Mouse (Mus musculus) hindbrain, embryonic 16.5 days (tissue): ENCODE data around the gene Mc1r. TPM values are rescaled to one million over a fixed set of nuclear protein-coding genes. Genes with fewer than 3 reads are reported as not detected.
"Not testable (repeated sequence)": the region's sequence is repeated elsewhere in the genome, so short reads cannot be mapped to it uniquely, and the experiment has no call there.

Experiments
- ATAC-seq: fragments of 200-750 bp; cut with Nextera tagmentation; 2 replicates; pipeline ENCODE4 v1.8.0; 2017; ENCODE audit warnings: moderate TSS enrichment, moderate library complexity
- H3K27ac ChIP-seq: fragments of 300-500 bp; sonication (generic); 2 replicates; pipeline ENCODE4 v1.5.1; 2014; ENCODE audit warnings: low read depth, mild to moderate bottlenecking, control low read depth, low read length, moderate library complexity
- H3K27me3 ChIP-seq: fragments of 300-500 bp; sonication (generic); replicated peaks from 2 replicates; pipeline ENCODE4 v1.6.1; 2014; ENCODE audit warnings: low read length; ENCODE audit not compliant: control insufficient read depth, insufficient read depth
- H3K36me3 ChIP-seq: fragments of 300-500 bp; sonication (generic); 2 replicates; pipeline ENCODE4 v1.6.1; 2014; ENCODE audit warnings: mild to moderate bottlenecking, low read length, moderate library complexity, mixed read lengths; ENCODE audit not compliant: control insufficient read depth, insufficient read depth
- H3K4me1 ChIP-seq: fragments of 300-500 bp; sonication (generic); 2 replicates; pipeline ENCODE4 v1.6.1; 2014; ENCODE audit warnings: low read depth, low read length; ENCODE audit not compliant: control insufficient read depth, insufficient read depth
- H3K4me2 ChIP-seq: fragments of 300-500 bp; sonication (generic); 2 replicates; pipeline ENCODE4 v1.6.1; 2014; ENCODE audit warnings: mild to moderate bottlenecking, low read length, control low read depth, moderate library complexity
- H3K4me3 ChIP-seq: fragments of 300-500 bp; sonication (generic); 2 replicates; pipeline ENCODE4 v1.5.1; 2014; ENCODE audit warnings: mild to moderate bottlenecking, low read length, control low read depth, moderate library complexity
- H3K9ac ChIP-seq: fragments of 300-500 bp; sonication (generic); 2 replicates; pipeline ENCODE4 v1.6.1; 2014; ENCODE audit warnings: low read depth, mild to moderate bottlenecking, control low read depth, low read length, moderate library complexity
- H3K9me3 ChIP-seq: fragments of 300-500 bp; sonication (generic); 2 replicates; pipeline ENCODE4 v1.6.1; 2014; ENCODE audit warnings: mild to moderate bottlenecking, low read length, moderate library complexity; ENCODE audit not compliant: control insufficient read depth
- WGBS: fragments of 180-500 bp; shearing (Covaris S2); extraction: QIAGEN DNeasy Blood & Tissue Kit; methylation state at CpG from one replicate; pipeline ENCODE4 v1.1.7; 2014; 5-methylcytosine and 5-hydroxymethylcytosine counted together
- polyA plus RNA-seq: library from polyadenylated mRNA; unstranded; fragments of >200 nt; fragmentation: Nextera tagmentation; extraction: Ambion mirVana; gene quantifications from 2 replicates; pipeline ENCODE4 v1.2.1, GENCODE M21; 2015

The Mc1r gene
- polyA plus RNA-seq, 1 experiment from 2014 or later: 0.05 TPM

- peak overlapping the region; percentile 98 for H3K4me2 ChIP-seq
- H3K9me3 ChIP-seq: no peaks in the 10 kb centered on the region
- H3K27ac ChIP-seq: peak overlapping the region; percentile 96; the same call in 1 of the 2 replicates
- no peak overlapping the region for H3K4me3 ChIP-seq
- 71% methylated on average over 9 of the region's 9 CpGs for WGBS
- no peak for ATAC-seq
- H3K27me3 ChIP-seq: no peaks in the 10 kb centered on the region
- H3K36me3 ChIP-seq: no peaks in the 10 kb centered on the region
- peaks cover 17% of the 10 kb centered on the region for H3K4me1 ChIP-seq
- no peak overlapping the region for H3K9ac ChIP-seq
These were observed 2.0 kb downstream of the Mc1r start for GRCm38 (mm10) chr8:123408586-123409544.

- Histone ChIP-seq H3K27me3 (no peaks in the 10 kb centered on the region), H3K4me3 (peak overlapping the region; percentile 79), H3K27ac (peak overlapping the region; percentile 96), H3K9me3 (no peaks in the 10 kb centered on the region), H3K36me3 (no peaks in the 10 kb centered on the region), H3K4me2 (peak overlapping the region; percentile 98), H3K4me1 (peaks cover 17% of the 10 kb centered on the region), H3K9ac (peak overlapping the region; percentile 84)
- no peak for ATAC-seq
- 17% methylated on average over 8 of the region's 8 CpGs for WGBS
These were observed 3.2 kb downstream of the Mc1r start for GRCm38 (mm10) chr8:123410049-123410587.

- Histone ChIP-seq H3K4me1 (peaks cover 21% of the 10 kb centered on the region), H3K4me2 (peak overlapping the region; percentile 98), H3K36me3 (no peaks in the 10 kb centered on the region), H3K9me3 (no peaks in the 10 kb centered on the region), H3K9ac (peak overlapping the region; percentile 84), H3K27ac (peak overlapping the region; percentile 96), H3K27me3 (no peaks in the 10 kb centered on the region), H3K4me3 (peak overlapping the region; percentile 79)
- 4% methylated on average over 11 of the region's 11 CpGs for WGBS
- peak; percentile 12 for ATAC-seq
These were observed 3.9 kb downstream of the Mc1r start for GRCm38 (mm10) chr8:123410788-123411187.

- ATAC-seq: peak; percentile 94
- no peaks in the 10 kb centered on the region for H3K36me3 ChIP-seq
- peak within 1 kb of the TSS; percentile 79 for H3K4me3 ChIP-seq
- peak within 1 kb of the TSS; percentile 96 for H3K27ac ChIP-seq
- H3K4me1 ChIP-seq: peaks cover 22% of the 10 kb centered on the region
- peak within 1 kb of the TSS; percentile 97 for H3K9ac ChIP-seq
- WGBS: 0% methylated on average over 28 of the region's 29 CpGs
- no peaks in the 10 kb centered on the region for H3K27me3 ChIP-seq
- H3K9me3 ChIP-seq: no peaks in the 10 kb centered on the region
- peak within 1 kb of the TSS; percentile 98 for H3K4me2 ChIP-seq
These were observed 4.3 kb downstream of the Mc1r start, which contains the start of gene Tubb3 for GRCm38 (mm10) chr8:123411246-123411645. TSS of gene Tubb3 (plus strand) at chr8:123411424.

GRCm38 (mm10) chr8:123411781-123412327 lies 4.9 kb downstream of the Mc1r start:
- H3K4me2 ChIP-seq: peak overlapping the region; percentile 98
- H3K4me3 ChIP-seq: peak overlapping the region; percentile 79
- H3K27me3 ChIP-seq: no peaks in the 10 kb centered on the region
- ATAC-seq: peak; percentile 31
- peak overlapping the region; percentile 95 for H3K27ac ChIP-seq
- WGBS: 5% methylated on average over 13 of the region's 16 CpGs
- no peaks in the 10 kb centered on the region for H3K36me3 ChIP-seq
- peaks cover 27% of the 10 kb centered on the region for H3K4me1 ChIP-seq
- no peaks in the 10 kb centered on the region for H3K9me3 ChIP-seq
- peak overlapping the region; percentile 97 for H3K9ac ChIP-seq

GRCm38 (mm10) chr8:123412560-123413170 lies 5.8 kb downstream of the Mc1r start:
- Histone ChIP-seq H3K9ac (peak overlapping the region; percentile 97), H3K27ac (peak overlapping the region; percentile 95), H3K9me3 (no peaks in the 10 kb centered on the region), H3K4me2 (peak overlapping the region; percentile 98), H3K4me1 (peaks cover 31% of the 10 kb centered on the region), H3K36me3 (no peaks in the 10 kb centered on the region), H3K4me3 (peak overlapping the region; percentile 79), H3K27me3 (no peaks in the 10 kb centered on the region)
- ATAC-seq: no peak
- WGBS: 2% methylated on average over 10 of the region's 12 CpGs

GRCm38 (mm10) chr8:123414255-123414654 lies 7.3 kb downstream of the Mc1r start:
- Histone ChIP-seq H3K36me3 (peaks cover 12% of the 10 kb centered on the region), H3K27me3 (no peaks in the 10 kb centered on the region), H3K9me3 (no peaks in the 10 kb centered on the region), H3K27ac (peak overlapping the region; percentile 64), H3K4me3 (peak overlapping the region; percentile 79), H3K9ac (peak overlapping the region; percentile 97), H3K4me1 (peaks cover 27% of the 10 kb centered on the region), H3K4me2 (peak overlapping the region; percentile 98)
- WGBS: 7% methylated on average over 9 of the region's 9 CpGs
- ATAC-seq: no peak

GRCm38 (mm10) chr8:123414997-123415696 lies 8.2 kb downstream of the Mc1r start:
- not testable (repeated sequence) for H3K27me3 ChIP-seq, ATAC-seq, H3K27ac ChIP-seq, H3K9me3 ChIP-seq, H3K9ac ChIP-seq
- peaks cover 14% of the 10 kb centered on the region for H3K36me3 ChIP-seq
- peak overlapping the region; percentile 79 for H3K4me3 ChIP-seq
- peak overlapping the region; percentile 98 for H3K4me2 ChIP-seq
- 75% methylated on average over 5 of the region's 5 CpGs for WGBS
- H3K4me1 ChIP-seq: peaks cover 20% of the 10 kb centered on the region
